Mouse (Mus musculus): ENCODE measurements around the gene Ppp1r15b.

Ppp1r15b gene

DNA sequence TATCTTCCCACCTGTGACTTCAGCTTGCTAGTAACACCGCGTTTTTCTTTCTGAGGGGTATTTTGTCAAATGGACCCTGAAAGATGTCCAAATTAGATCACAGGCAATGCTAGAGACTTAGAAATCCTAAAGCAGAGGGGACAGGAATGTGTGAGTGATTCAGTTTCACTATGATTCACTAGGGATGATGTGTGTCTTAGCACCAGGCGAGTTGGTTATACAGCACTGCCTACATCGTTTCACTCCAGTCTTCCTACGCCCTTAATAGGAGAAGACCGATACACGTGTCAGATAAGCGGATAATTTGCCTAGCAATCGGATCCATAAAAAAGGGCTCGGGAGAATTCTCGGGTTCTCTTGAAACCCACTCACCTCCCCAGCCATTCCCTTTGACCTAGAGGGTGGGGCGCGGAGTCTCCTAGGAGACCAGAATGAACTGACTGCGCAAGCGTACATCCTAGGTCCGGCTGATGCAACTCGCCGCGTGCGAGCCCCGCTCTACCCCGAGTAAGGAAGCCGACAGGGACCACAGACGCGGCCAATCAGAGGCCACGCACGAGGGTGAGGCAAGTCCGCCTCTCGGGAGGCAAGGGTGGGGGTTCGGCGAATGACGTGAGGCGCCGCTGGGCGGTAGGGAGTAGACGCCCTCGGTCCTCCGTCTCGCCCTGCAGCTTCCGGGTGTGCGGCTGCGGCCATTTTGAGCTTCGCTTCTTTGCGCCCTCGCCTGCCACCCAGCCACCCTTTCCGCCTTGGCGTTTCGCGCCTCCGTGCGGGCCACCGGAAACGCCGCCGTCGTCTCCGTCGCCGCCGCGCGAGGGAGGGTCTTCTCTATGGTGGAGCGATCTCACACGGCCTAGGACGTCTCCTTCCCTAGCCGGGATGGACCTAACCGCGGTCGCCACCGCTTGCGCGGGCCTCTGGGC lies at the start of gene Ppp1r15b:
Gene Ppp1r15b (plus strand): TSS at position 506 of the 923 bp plus-strand sequence.
- CTCF ChIA-PET, result no interaction called here

DNA sequence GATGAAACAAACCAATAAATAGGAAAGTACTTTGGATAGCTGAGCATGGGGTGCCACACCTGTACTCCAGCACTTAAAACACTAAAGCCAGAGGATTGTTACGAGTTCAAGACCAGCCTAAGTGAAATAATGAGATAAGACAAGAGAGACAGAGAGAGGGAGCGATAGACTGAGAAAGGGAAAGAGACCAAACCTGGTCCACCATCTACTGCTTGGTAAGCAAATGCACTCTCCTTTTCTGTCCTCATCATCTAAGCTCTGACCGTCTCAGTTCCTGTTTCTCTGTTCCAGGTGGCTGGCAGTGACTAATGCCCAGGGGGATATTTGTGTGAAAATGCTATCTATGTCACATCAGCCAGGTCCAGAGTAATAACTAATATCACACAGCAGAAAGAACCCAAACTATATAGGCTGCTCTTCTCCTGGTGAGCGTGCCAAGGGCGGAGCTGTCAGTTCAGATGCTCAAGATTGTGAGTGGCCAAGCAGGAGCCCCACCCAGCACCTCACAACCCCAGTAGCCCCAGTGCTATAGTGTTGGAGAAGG lies 47.9 kb upstream of the Ppp1r15b start:
- CTCF ChIA-PET, result interaction anchor here (1.0 kb wide), 1 partner anchor 28 kb away, joined by 4 read pairs; no protein-coding TSS in a partner anchor

DNA sequence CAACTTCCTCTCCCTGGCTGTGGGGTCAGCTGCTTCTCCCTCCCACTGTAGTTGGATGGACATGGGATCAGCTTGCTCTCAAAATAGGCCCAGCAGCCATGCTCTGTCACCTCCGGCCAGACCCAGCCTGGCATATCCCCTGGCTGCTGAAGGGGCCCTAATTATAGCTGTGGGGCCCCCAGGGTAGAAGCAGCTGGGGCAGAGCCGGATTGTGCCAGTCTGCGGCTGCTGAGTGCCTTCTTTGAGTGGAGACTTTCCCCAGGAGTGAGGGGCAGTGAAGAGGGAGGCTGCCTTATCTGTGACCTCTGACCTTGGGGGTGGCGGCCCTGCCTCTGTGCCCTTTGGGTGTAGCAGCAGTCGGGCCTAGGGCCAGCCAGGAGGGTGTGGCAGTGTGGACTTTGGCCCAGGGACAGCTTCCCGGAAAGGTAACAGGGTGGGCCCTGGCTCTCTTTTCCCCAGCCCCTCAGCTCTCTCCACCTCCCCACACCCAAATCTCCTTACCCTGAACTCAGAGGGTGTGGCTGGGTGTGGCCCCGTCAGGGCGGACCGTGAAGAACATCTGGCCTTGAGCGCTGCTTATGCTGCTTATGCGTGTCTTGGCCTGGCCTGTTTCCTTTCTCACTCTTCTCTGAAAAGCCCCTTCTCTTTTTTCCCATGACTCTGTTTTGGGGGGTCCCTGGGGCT lies 46.9 kb upstream of the Ppp1r15b start:
- CTCF ChIA-PET, result interaction anchor here (1.0 kb wide), 1 partner anchor 29 kb away, joined by 4 read pairs; no protein-coding TSS in a partner anchor

DNA sequence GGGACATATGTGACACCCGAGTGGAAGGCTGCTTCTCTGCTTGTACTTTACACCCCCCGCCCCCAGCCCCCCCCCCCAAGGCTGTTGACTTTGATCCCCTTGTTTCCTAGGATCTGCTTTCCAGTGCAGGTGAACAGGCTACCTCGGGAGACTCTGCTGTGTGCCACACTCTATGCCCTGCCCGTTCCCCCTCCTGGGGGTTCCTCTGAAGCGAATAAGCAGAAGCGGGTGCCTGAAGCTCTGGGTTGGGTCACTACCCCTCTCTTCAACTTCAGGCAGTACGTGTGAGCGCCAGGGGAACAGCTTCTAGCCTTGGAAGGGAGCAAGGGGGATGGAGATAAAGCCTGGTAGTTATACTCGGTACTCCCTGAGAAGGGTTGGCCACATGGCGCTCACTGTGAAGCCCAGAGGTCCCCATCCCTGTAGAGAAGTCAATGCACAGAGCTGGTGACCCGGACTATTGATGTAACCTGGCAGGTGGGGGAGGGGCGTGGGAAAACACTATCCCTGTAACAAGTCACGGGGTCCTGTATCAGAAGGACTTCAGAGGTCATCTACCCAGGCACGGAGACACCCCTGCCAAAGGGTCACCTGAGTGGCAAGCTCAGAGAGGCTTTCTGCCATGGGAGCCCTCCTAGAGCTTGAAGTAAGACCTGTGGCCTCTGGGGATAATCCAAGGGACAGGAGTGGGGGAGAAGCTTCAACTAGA lies 46.1 kb upstream of the Ppp1r15b start:
- CTCF ChIA-PET, result interaction anchor here (0.9 to 1.0 kb wide), 2 partner anchors 41 to 51 kb away, joined by 3 read pairs; no protein-coding TSS in a partner anchor

DNA sequence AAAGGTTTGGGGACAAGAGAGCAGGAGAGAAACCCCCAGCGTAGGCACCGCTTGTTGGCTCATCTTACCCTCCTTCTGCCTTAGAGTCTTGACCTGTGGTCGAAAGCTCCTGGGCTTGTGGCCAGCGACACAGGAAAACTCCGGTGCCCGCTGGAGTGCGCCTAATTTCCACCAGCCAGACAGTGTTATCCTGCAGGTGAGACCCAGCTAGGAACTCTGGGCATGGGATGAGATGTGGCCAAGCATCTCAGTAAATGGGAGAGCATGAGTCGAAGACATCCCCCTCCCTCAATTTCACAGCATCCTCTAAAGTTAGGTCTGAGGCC lies 45.6 kb upstream of the Ppp1r15b start:
- CTCF ChIA-PET, result interaction anchor here (0.9 to 1.0 kb wide), 2 partner anchors 41 to 51 kb away, joined by 3 read pairs; no protein-coding TSS in a partner anchor

DNA sequence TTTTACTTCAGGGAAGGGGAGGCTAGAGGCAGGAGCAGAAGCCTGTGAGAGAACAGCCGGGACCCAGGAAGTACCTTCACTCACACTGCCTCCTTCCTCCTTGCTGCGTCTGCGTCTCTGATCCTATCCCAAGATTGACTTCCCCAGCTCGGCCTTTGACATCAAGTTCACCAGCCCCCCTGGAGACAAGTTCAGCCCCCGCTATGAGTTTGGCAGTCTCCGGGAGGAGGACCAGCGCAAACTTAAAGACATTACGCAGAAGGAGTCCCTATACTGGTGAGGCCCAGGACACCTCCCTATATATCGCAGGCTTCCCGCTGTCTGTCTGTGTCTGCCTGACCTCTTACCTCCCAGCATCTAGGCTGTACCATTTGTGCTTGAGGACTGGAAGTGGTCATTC lies 44.1 kb upstream of the Ppp1r15b start:
- CTCF ChIA-PET, result interaction anchor here (1.0 kb wide), 1 partner anchor 45 kb away, joined by 5 read pairs; no protein-coding TSS in a partner anchor

DNA sequence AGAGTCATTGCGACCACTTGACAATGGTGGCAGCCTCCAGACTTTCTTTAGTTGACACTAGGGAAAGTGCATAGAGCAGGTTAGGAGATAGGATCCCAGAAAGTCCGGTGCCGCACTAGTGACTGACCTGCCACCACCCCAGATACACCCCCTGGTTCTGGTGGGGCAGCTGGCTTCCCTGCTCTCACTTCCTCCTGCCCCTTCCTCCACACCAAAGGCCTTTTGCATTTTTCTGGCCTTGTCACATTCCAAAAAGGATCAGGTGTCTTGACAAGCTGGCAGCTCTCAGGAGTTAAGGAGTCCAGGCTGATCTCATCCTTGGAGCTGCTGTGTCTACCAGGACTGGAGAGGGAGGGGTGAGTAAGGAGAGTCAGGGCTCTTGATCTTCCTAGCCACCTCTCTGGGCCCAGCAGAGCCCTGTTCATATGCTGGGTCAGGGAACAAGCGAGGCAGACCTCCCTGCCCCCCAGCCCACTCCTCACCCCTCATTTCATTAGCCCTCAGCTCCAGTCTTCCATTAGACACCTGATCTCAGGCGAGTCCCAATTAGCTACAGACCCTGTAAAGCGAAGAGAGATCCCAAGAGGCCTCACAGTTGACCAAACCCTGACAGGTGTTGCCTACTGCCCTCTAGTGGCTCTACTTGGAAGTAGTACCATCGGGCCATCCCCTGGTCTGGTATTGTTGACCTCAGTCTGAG lies 43.6 kb upstream of the Ppp1r15b start:
- CTCF ChIA-PET, result interaction anchor here (0.7 to 1.0 kb wide), 5 partner anchors 9 to 49 kb away, joined by 3 to 6 read pairs (median 4); no protein-coding TSS in a partner anchor

DNA sequence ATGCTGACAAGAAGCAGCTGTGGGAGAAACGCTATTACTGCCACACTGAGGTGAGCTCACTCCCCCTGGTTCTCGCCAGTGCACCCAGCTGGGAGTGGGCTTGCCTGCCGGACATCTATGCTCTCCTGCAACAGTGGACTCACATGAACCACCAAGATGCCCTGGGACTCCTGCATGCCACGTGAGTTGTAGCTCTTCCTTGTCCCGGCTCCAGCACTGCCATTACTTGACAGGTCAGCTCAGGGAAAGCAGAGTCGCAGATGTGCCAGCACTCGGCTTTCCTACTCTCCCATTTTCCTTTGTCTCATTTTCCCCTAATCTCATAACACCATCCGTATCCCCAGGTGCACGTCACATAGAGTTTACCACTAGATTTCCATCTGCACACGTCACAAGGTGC lies 42.7 kb upstream of the Ppp1r15b start:
- CTCF ChIA-PET, result interaction anchor here (0.6 to 1.0 kb wide), 5 partner anchors 8 to 1612 kb away, joined by 3 to 6 read pairs (median 5); no protein-coding TSS in a partner anchor

DNA sequence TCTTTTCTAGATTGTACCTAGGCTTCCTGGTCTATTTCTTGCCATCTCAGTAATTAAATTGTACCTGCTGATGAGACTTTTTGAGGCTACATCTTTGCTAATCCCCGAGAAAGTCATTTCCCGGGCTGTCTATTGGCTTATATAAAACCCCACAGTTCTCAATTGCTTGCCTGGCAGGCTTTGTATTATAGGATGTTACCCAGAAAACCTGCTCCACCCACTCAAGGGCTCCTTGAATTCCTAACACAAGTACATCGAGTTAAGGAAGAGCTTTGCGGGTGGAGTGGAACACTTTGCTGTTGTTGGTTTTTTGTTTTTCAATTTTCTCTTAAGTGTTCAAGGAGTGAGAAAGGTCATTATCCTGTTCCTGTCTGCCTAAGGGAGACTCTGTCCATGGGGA lies 41.5 kb upstream of the Ppp1r15b start:
- CTCF ChIA-PET, result no interaction called here

DNA sequence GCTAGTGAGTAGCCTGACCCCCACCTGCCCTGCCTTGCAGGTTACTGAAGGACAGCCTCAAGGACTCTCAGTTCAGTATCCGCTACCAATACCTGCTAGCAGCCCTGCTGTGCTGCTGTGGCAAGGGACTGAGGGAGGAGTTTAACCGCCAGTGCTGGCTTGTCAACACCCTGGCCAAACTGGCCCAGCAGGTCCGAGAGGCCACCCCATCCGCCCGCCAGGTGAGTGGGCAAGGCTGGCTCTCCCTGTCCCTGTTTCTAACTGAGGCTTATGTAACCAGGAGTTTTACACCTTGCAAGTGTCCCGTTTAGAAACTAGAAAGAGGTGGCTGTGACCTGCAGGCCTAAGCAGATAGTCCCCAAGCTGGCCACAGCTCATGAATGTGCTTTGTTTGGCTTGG lies 40.3 kb upstream of the Ppp1r15b start:
- CTCF ChIA-PET, result interaction anchor here (1.3 kb wide), 1 partner anchor 50 kb away, joined by 4 read pairs; no protein-coding TSS in a partner anchor

DNA sequence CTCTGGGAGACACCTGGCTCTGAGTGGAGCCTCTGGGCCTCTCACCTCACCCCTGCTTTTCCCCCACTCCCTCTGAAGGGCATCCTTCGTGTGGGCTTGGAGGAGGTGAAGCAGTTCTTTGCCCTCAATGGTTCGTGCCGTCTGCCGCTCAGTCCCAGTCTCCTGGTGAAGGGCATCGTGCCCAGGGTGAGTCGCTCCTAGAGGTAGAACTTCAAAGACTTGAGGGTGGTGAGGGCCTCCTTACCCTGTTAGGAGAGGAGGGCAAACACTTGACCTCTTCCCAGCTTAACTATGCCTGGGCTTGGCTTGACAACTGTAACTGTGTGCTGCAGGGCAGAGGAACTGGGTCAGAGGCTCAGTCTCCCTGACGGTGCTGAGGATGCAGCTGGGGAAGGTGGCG lies 39.5 kb upstream of the Ppp1r15b start:
- CTCF ChIA-PET, result interaction anchor here (1.3 kb wide), 1 partner anchor 51 kb away, joined by 4 read pairs; no protein-coding TSS in a partner anchor

DNA sequence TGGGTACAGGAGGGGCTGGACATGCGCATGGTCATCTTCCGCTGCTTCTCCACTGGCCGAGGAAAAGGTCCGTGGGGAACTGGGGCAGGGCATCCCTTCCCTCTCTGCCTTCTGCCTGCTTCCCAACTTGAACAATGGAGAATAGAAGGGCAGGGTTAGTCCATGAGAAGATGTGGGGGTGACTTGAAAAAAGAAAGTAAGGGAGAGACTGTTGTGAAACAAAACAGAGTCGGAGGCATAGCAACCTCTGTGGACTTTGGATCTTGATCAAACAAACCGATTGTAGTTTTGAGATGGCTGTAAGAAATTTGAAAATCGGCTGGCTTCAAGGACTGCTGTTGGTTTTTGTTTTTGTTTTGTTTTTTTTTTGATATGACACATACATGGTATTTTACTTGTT lies 37.2 kb upstream of the Ppp1r15b start:
- CTCF ChIA-PET, result interaction anchor here (1.0 to 1.2 kb wide), 2 partner anchors 15 to 51 kb away, joined by 3 read pairs; no protein-coding TSS in a partner anchor

DNA sequence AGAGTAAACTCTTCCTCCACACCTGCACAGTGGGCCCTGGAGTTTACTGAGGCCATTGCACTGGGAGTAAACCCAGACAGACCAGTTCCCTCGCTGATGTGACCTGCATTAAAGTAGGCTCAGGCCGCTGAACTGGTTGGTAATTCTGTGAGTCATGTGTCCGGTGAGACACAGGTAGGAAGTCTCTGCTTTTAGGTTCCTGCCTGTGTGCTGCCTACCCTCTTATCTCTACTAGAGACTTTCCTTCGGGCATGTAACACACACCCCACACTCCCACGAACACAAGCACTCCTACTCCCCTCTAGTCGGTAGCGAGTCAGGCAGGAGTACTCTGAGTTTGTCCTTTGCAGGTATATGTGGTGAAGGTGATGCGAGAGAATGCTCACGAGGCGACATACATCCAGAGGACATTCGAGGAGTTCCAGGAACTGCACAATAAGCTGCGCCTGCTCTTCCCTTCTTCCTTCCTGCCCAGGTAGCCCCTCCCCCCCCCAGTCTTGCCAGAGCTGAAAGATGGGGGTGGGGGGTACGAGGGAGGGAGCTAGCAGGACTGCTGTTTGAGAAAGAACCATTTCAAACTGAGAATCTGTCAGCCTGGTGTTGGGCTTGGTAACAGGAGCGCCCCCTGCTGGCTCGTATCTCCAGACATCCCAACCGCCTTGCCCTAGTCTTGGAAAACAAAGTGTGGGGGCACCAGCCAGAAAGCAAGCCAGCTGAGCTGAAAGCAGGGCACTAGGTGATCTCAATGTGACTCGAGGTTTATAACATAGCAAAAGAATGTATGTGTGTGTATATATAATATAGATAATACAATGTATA lies 29.8 kb upstream of the Ppp1r15b start:
- CTCF ChIA-PET, result interaction anchor here (0.6 kb wide), 1 partner anchor 57 kb away, joined by 24 read pairs; no protein-coding TSS in a partner anchor

DNA sequence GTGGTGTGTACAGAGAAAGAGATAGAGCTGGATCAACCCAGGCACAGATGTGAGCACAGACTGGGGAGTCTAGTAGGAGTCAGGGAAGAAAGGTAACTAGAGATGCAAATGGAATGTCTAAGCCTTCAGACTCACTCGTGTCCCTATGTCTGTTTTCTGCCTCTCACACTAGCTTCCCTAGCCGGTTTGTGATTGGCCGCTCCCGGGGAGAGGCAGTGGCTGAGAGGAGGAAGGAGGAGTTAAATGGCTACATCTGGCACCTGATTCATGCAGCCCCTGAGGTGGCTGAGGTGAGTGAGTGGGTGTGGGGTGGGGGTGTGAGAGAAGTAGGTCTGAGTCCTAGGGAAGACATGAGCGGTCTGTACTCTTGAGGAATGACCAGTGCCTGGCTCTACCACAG lies 28.8 kb upstream of the Ppp1r15b start:
- CTCF ChIA-PET, result no interaction called here

DNA sequence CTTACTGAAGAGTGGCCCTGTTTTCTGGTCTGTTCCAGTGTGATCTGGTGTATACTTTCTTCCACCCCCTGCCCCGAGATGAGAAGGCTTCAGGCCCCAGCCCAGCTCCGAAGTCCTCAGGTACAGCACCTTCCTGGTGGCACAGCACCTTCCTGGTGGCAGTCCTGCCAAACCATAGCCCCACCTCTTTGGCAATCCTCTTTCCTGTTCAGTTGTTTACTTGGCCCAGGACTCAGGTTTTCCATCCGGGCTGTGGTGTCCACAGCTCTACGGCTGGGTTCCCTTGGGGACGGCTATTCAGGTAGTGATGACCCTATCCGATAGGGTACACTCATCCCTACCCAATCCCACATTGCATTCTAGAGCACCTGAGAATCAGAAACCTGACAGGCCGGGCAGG lies 27.6 kb upstream of the Ppp1r15b start:
- CTCF ChIA-PET, result no interaction called here

DNA sequence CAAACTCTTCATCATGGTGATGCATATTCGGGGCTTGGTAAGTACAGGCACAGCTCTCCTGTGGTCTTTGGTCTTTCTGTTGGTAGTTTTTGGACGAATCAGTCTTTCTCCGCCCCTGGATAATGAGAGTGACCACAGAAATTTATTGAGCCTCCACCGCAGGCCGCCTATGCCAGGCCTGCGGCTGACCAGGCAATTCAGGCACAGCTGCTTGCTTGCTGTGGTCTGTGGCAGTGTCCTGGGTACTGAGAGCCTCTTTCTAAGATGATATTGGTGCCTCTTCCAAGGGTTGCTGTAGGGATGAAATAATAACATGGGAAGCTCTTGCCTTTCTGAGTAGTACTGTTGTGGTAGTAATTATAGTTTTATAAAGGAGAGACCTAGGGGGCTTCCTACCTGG lies 27.1 kb upstream of the Ppp1r15b start:
- CTCF ChIA-PET, result interaction anchor here (0.6 kb wide), 1 partner anchor 74 kb away, joined by 4 read pairs; the partner anchor contains the start of gene Mdm4

DNA sequence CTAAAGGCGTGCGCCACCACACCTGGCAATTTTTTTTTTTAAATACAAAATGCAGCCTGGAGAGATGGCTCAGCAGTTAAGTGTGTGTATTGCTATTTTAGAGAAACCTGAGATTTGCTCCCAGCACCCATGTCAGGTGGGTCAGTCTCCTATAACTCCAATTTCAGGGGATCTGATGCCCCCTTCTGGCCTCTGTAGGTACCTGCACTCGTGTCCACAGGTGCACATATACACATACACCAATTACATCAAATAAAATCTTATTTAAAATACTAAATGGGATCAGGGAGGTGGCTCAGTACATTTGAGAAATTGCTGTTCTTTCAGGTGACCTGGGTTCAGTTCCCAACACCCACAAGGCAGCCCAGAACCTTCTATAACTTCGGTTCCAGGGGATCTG lies 14.8 kb upstream of the Ppp1r15b start:
- CTCF ChIA-PET, result no interaction called here

DNA sequence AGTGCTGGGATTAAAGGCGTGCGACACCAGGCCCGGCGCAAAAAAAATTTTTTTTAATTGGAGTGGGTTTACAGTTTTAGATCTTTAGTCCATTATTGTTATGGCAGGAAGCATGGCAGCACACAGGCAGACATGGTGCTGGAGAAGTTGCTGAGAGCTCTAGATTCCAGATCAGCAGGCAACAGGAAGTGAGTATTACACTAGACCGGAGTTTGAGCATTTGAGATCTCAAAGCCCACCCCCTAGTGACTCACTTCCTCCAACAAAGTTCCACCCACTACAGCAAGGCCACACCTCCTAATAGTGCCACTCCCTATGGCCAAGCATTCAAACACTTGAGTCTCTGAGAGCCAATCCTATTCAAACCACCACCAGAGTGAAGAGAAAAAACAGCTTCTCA lies 12.8 kb upstream of the Ppp1r15b start:
- CTCF ChIA-PET, result no interaction called here

DNA sequence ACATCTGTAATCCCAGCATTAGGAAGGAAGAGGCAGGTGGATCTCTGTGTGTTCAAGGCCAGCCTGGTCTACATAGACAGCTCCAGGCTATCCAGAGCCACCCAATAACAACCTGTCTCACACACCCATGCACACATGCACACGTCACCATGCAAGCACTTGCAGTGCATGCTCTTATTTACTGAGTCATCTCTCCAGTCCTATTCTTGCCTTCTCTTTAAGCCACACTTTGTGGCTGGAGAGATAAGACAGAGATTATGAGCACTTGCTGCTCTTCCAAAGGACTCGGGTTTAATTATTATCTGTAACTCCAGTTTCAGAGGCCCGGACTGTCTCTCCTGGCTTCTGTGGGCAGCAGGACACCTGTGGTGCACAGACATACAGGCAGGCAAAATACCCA lies 12.1 kb upstream of the Ppp1r15b start:
- CTCF ChIA-PET, result no interaction called here

Measured in spleen, embryonic (tissue).